Mouse (Mus musculus) MEL-GATA-1-ER (cell line): Measurements from ENCODE around the gene Ankar.

Experiments used
- DNase-seq: peaks from one replicate; pipeline ENCODE4 v3.0.0-alpha.2; 2012; ENCODE audit warnings: low read depth; ENCODE audit errors: extremely low read depth

Gene Ankar

GRCm38 (mm10) chr1:72711684-72712083 lies 11.3 kb upstream of the Ankar start:
- no peak for DNase-seq

GRCm38 (mm10) chr1:72710753-72711653 lies 10.6 kb upstream of the Ankar start, which contains the start of gene Rpl37a:
Gene Rpl37a (plus strand): TSS chr1:72711290.
- DNase-seq: peak; percentile 84

GRCm38 (mm10) chr1:72707525-72707924 lies 7.1 kb upstream of the Ankar start:
- DNase-seq: no peak

GRCm38 (mm10) chr1:72698651-72699050 lies 1.7 kb downstream of the Ankar start:
- DNase-seq: no peak

GRCm38 (mm10) chr1:72696256-72696655 lies 4.1 kb downstream of the Ankar start:
- DNase-seq: no peak

- DNase-seq: no peak
Observed at GRCm38 (mm10) chr1:72673070-72673469, 27.3 kb downstream of the Ankar start.

- no peak for DNase-seq
Observed at GRCm38 (mm10) chr1:72640658-72641410, 59.5 kb downstream of the Ankar start.

- DNase-seq: no peak
Observed at GRCm38 (mm10) chr1:72635221-72635620, 65.2 kb downstream of the Ankar start.

GRCm38 (mm10) chr1:72612172-72612571 lies 88.2 kb downstream of the Ankar start:
- no peak for DNase-seq

- no peak for DNase-seq
Observed at GRCm38 (mm10) chr1:72609887-72610877, 90.2 kb downstream of the Ankar start.

GRCm38 (mm10) chr1:72609129-72609528 lies 91.2 kb downstream of the Ankar start:
- DNase-seq: no peak

GRCm38 (mm10) chr1:72606186-72606673 lies 94.1 kb downstream of the Ankar start:
- no peak for DNase-seq

- DNase-seq: no peak
Observed at GRCm38 (mm10) chr1:72602803-72603202, 97.6 kb downstream of the Ankar start.

GRCm38 (mm10) chr1:72602186-72602585 lies 98.2 kb downstream of the Ankar start:
- DNase-seq: no peak

GRCm38 (mm10) chr1:72601233-72601632 lies 99.1 kb downstream of the Ankar start:
- DNase-seq: no peak

GRCm38 (mm10) chr1:72600778-72601177 lies 99.6 kb downstream of the Ankar start:
- no peak for DNase-seq

GRCm38 (mm10) chr1:72599146-72600101 lies 101.0 kb downstream of the Ankar start:
- DNase-seq: no peak

GRCm38 (mm10) chr1:72596231-72596630 lies 104.1 kb downstream of the Ankar start:
- DNase-seq: no peak

- no peak for DNase-seq
Observed at GRCm38 (mm10) chr1:72595686-72596085, 104.7 kb downstream of the Ankar start.
